Mouse (Mus musculus): ENCODE results near the gene Tceal1.
"Not testable (repeated sequence)": the region's sequence is repeated elsewhere in the genome, so short reads cannot be mapped to it uniquely, and the experiment has no call there.

Tceal1 gene

GRCm38 (mm10) chrX:136707446-136708167 is at the start of gene Tceal1:
Tceal1 (plus strand) TSS chrX:136707982.
- DNase-seq (ENCODE audit: low spot score) = peak; percentile 41

GRCm38 (mm10) chrX:136666281-136666706 is 41.5 kb upstream of the Tceal1 start:
- no peak for DNase-seq (ENCODE audit: low spot score)

- DNase-seq (ENCODE audit: low spot score) = not testable (repeated sequence)
These were observed 40.9 kb upstream of the Tceal1 start for GRCm38 (mm10) chrX:136666762-136667464.

GRCm38 (mm10) chrX:136668794-136669193 is 39.0 kb upstream of the Tceal1 start:
- DNase-seq (ENCODE audit: low spot score) = no peak

- no peak for DNase-seq (ENCODE audit: low spot score)
These were observed 26.8 kb upstream of the Tceal1 start for GRCm38 (mm10) chrX:136680989-136681388.

GRCm38 (mm10) chrX:136691606-136692293 is 16.0 kb upstream of the Tceal1 start:
- not testable (repeated sequence) for DNase-seq (ENCODE audit: low spot score)

- DNase-seq (ENCODE audit: low spot score) = no peak
These were observed 15.5 kb upstream of the Tceal1 start for GRCm38 (mm10) chrX:136692294-136692675.

GRCm38 (mm10) chrX:136693196-136693595 is 14.6 kb upstream of the Tceal1 start:
- DNase-seq (ENCODE audit: low spot score) = no peak

GRCm38 (mm10) chrX:136708168-136708681 is 443 bp downstream of the Tceal1 start:
- peak; percentile 5 for DNase-seq (ENCODE audit: low spot score)

- DNase-seq (ENCODE audit: low spot score) = no peak
These were observed 1.0 kb downstream of the Tceal1 start for GRCm38 (mm10) chrX:136708782-136709181.

GRCm38 (mm10) chrX:136714742-136715474 is 7.1 kb downstream of the Tceal1 start:
- not testable (repeated sequence) for DNase-seq (ENCODE audit: low spot score)

- DNase-seq (ENCODE audit: low spot score) = no peak
These were observed 24.2 kb downstream of the Tceal1 start for GRCm38 (mm10) chrX:136732016-136732415.

- no peak for DNase-seq (ENCODE audit: low spot score)
These were observed 32.5 kb downstream of the Tceal1 start for GRCm38 (mm10) chrX:136740087-136740790.

- peak; percentile 70 for DNase-seq (ENCODE audit: low spot score)
These were observed 33.2 kb downstream of the Tceal1 start for GRCm38 (mm10) chrX:136740791-136741650.

GRCm38 (mm10) chrX:136741651-136742201 is 33.9 kb downstream of the Tceal1 start:
- DNase-seq (ENCODE audit: low spot score) = peak; percentile 74

GRCm38 (mm10) chrX:136742241-136742640 is 34.5 kb downstream of the Tceal1 start:
- DNase-seq (ENCODE audit: low spot score) = no peak

GRCm38 (mm10) chrX:136742661-136743103 is 34.9 kb downstream of the Tceal1 start:
- peak; percentile 30 for DNase-seq (ENCODE audit: low spot score)

GRCm38 (mm10) chrX:136743459-136743858 is 35.7 kb downstream of the Tceal1 start, which contains the start of gene Morf4l2:
Morf4l2 (minus strand) TSS chrX:136743690.
- no peak for DNase-seq (ENCODE audit: low spot score)

- DNase-seq (ENCODE audit: low spot score) = no peak
These were observed 36.9 kb downstream of the Tceal1 start for GRCm38 (mm10) chrX:136744663-136745062.

- no peak for DNase-seq (ENCODE audit: low spot score)
These were observed 41.5 kb downstream of the Tceal1 start for GRCm38 (mm10) chrX:136749329-136749728.
